Mouse (Mus musculus): Measurements from ENCODE around the gene Stx1a. TPM values are rescaled to one million over a fixed set of nuclear protein-coding genes. Genes with fewer than 3 reads are reported as not detected.

Stx1a gene
- polyA plus RNA-seq, 1 experiment: not detected

DNA sequence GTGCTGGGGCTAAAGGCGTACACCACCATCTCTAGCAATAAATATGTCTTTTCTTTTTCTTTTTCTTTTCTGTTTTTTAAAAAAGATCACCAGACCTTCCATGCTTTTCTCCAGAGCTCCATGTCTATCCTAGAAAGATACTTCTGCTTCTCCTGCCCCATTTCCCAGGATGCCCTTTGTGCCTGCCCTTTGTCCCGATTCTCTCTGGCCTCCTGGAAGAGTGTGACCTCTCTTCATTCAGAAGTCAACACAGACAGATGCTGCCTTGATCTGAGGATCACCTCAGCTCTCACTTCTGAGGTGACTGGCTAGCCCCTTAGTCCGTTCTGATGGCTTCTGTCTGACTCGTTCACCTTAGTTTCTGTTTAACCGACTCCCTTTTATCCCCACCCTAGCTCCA, 57.3 kb downstream of the Stx1a start:
- Histone ChIP-seq H3K4me3 (ENCODE audit: insufficient read depth, low read depth, low read length) (no peak overlapping the region), H3K4me1 (ENCODE audit: control insufficient read depth, insufficient read depth, low read length) (peaks cover 15% of the 10 kb centered on the region), H3K27ac (ENCODE audit: insufficient read depth, low read depth, low read length) (no peak overlapping the region)
- TF ChIP-seq CTCF (IDR thresholded peaks at IDR 0.05; ENCODE audit: insufficient read depth, low read depth, low read length): no peak
- no peak for TF ChIP-seq POLR2A (IDR thresholded peaks at IDR 0.05; ENCODE audit: insufficient read depth, low read depth, low read length)
- WGBS: 88% methylated on average over 5 of the region's 5 CpGs

DNA sequence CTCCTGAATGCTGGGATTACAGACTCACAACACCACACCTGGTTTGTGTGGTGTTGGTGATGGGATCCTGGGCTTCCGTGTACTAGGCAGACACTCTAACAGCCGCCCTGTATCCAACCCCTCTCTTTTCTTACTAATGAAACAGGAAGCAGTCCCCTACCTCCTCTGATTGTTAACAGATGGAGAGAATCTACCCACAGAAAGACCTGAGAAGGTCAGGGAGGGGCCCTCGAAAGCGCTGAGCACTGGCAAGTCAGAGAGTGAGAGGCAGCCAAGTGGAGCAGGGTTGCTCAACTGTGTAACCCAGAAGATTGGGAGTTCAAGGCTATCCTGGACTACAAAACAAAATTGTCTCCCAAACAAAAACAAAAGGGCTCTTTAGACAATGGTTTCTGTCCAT, 63.6 kb downstream of the Stx1a start:
- Histone ChIP-seq H3K27ac (ENCODE audit: insufficient read depth, low read depth, low read length) (no peak overlapping the region), H3K4me1 (ENCODE audit: control insufficient read depth, insufficient read depth, low read length) (no peaks in the 10 kb centered on the region), H3K4me3 (ENCODE audit: insufficient read depth, low read depth, low read length) (no peak overlapping the region)
- no peak for TF ChIP-seq POLR2A (IDR thresholded peaks at IDR 0.05; ENCODE audit: insufficient read depth, low read depth, low read length)
- WGBS: 68% methylated on average over 4 of the region's 4 CpGs

DNA sequence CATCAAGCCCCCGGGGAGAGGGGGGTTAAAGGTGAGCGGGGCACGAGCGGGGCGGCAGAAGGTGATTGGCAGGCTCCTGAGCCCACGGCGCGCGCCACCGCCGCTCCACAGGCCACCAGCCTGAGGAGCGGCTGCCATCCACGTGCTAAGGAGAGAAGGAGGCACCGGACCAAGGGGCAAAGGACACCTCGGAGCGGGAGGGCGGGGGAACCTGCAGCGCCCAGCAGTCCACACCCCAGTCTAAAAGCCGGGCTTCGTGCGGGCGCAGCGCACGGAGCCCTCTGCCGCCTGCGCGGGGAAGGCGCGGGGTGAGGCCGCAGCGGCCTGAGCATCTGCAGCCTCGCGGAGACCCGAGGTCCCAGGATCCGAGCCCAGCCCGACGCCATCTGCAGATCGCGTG, 66.4 kb downstream of the Stx1a start, which contains the start of gene Mlxipl:
Gene Mlxipl, plus strand, starts transcription at position 238 of the 400 bp plus-strand sequence.
- Histone ChIP-seq H3K4me1 (ENCODE audit: control insufficient read depth, insufficient read depth, low read length) (no peaks in the 10 kb centered on the region), H3K27ac (ENCODE audit: insufficient read depth, low read depth, low read length) (no peak within 1 kb of the TSS), H3K4me3 (ENCODE audit: insufficient read depth, low read depth, low read length) (no peak within 1 kb of the TSS)
- TF ChIP-seq CTCF (IDR thresholded peaks at IDR 0.05; ENCODE audit: insufficient read depth, low read depth, low read length): no peak
- no peak for TF ChIP-seq POLR2A (IDR thresholded peaks at IDR 0.05; ENCODE audit: insufficient read depth, low read depth, low read length)
- 5% methylated on average over 39 of the region's 39 CpGs for WGBS

Other genes with a start within 250 kb of the Stx1a start
- gene Tmem270, start 116.7 kb upstream of the Stx1a start, polyA plus RNA-seq (2012; ENCODE audit: insufficient read depth, insufficient read length, low replicate concordance, missing spikeins): not detected in 2 replicates
- gene Cldn13, start 108.0 kb upstream of the Stx1a start, polyA plus RNA-seq (2012; ENCODE audit: insufficient read depth, insufficient read length, low replicate concordance, missing spikeins): not detected in 2 replicates
- gene Mettl27, start 91.1 kb upstream of the Stx1a start, polyA plus RNA-seq (2012; ENCODE audit: insufficient read depth, insufficient read length, low replicate concordance, missing spikeins): not detected in 2 replicates
- gene Cldn4, start 76.5 kb upstream of the Stx1a start, polyA plus RNA-seq (2012; ENCODE audit: insufficient read depth, insufficient read length, low replicate concordance, missing spikeins): not detected in 2 replicates
- gene Cldn3, start 37.3 kb upstream of the Stx1a start, polyA plus RNA-seq (2012; ENCODE audit: insufficient read depth, insufficient read length, low replicate concordance, missing spikeins): not detected in 2 replicates
- not detected in 2 replicates for gene Abhd11, start 14.3 kb upstream of the Stx1a start, polyA plus RNA-seq (2012; ENCODE audit: insufficient read depth, insufficient read length, low replicate concordance, missing spikeins)
- gene Dnajc30, start 40.7 kb downstream of the Stx1a start, polyA plus RNA-seq (2012; ENCODE audit: insufficient read depth, insufficient read length, low replicate concordance, missing spikeins): not detected in 2 replicates
- not detected in 2 replicates for gene Bud23, start 41.5 kb downstream of the Stx1a start, polyA plus RNA-seq (2012; ENCODE audit: insufficient read depth, insufficient read length, low replicate concordance, missing spikeins)
- not detected in 2 replicates for gene Vps37d, start 54.8 kb downstream of the Stx1a start, polyA plus RNA-seq (2012; ENCODE audit: insufficient read depth, insufficient read length, low replicate concordance, missing spikeins)
- not detected in 2 replicates for gene Mlxipl, start 66.4 kb downstream of the Stx1a start, polyA plus RNA-seq (2012; ENCODE audit: insufficient read depth, insufficient read length, low replicate concordance, missing spikeins)
- gene Tbl2, start 126.2 kb downstream of the Stx1a start, polyA plus RNA-seq (2012; ENCODE audit: insufficient read depth, insufficient read length, low replicate concordance, missing spikeins): not detected in 2 replicates
- not detected in 2 replicates for gene Bcl7b, start 144.8 kb downstream of the Stx1a start, polyA plus RNA-seq (2012; ENCODE audit: insufficient read depth, insufficient read length, low replicate concordance, missing spikeins)
- 147 TPM in 1 of 2 replicates, not detected in the other for gene Baz1b, start 163.8 kb downstream of the Stx1a start, polyA plus RNA-seq (2012; ENCODE audit: insufficient read depth, insufficient read length, low replicate concordance, missing spikeins)
- gene Fzd9, start 227.7 kb downstream of the Stx1a start, polyA plus RNA-seq (2012; ENCODE audit: insufficient read depth, insufficient read length, low replicate concordance, missing spikeins): not detected in 2 replicates

All from olfactory bulb, adult 2 months (tissue).